Mouse (Mus musculus) hematopoietic multipotent progenitor cell, adult 10-12 weeks (in vitro differentiated cells): Measurements from ENCODE around the gene Hydin. TPM values are rescaled to one million over a fixed set of nuclear protein-coding genes. Genes with fewer than 3 reads are reported as not detected.

Source experiments
- polyA plus RNA-seq: library from polyadenylated mRNA; stranded (reverse); fragments of >175 nt; gene quantifications from 2 replicates; pipeline ENCODE4 v1.2.3, GENCODE M21; 2012; ENCODE audit warnings: low replicate concordance

The Hydin gene
- not detected in 2 replicates for polyA plus RNA-seq

GRCm38 (mm10) chr8:110266741-110267140 lies at the start of gene Hydin:
Gene Hydin (plus strand): TSS chr8:110266977.

GRCm38 (mm10) chr8:110618391-110619207 lies 351.8 kb downstream of the Hydin start, which contains the start of gene Vac14:
Gene Vac14 (plus strand): TSS chr8:110618585.

Other genes with a start within 250 kb of the Hydin start
- gene Chst4, start 227.2 kb upstream of the Hydin start, polyA plus RNA-seq, result not detected in 2 replicates
- gene Zfp612, start 187.2 kb upstream of the Hydin start, polyA plus RNA-seq, result 0.31 and 0.35 TPM in 2 replicates
- gene Gm21964, start 165.8 kb upstream of the Hydin start, polyA plus RNA-seq, result not detected in 2 replicates
- gene Gm17720, start 164.2 kb upstream of the Hydin start, polyA plus RNA-seq, result not detected in 2 replicates
- gene Calb2, start 98.8 kb upstream of the Hydin start, polyA plus RNA-seq, result not detected in 2 replicates
- 1.0 and 1.4 TPM in 2 replicates for gene Cmtr2, start 51.3 kb upstream of the Hydin start, polyA plus RNA-seq